Mouse (Mus musculus): ENCODE data around the gene 1810010D01Rik. TPM values are rescaled to one million over a fixed set of nuclear protein-coding genes. Genes with fewer than 3 reads are reported as not detected.
A peak's percentile ranks its signal among the peaks of the same experiment; 100 is the strongest.

1810010D01Rik gene
- total RNA-seq, 2 experiments from 2014 or later = 0.56 to 0.98 TPM

- no peak for DNase-seq (ENCODE audit: low spot score in 2 of 2)
Measured at GRCm38 (mm10) chr7:145215476-145215875, 7.6 kb upstream of the 1810010D01Rik start.

GRCm38 (mm10) chr7:145211680-145212659 is 4.1 kb upstream of the 1810010D01Rik start:
- DNase-seq (ENCODE audit: low spot score in 2 of 2) = no peak

- DNase-seq (ENCODE audit: low spot score in 2 of 2) = no peak
Measured at GRCm38 (mm10) chr7:145210477-145211070, 2.7 kb upstream of the 1810010D01Rik start.

GRCm38 (mm10) chr7:145206801-145207200 is 1.1 kb downstream of the 1810010D01Rik start:
- DNase-seq (ENCODE audit: low spot score in 2 of 2) = no peak

GRCm38 (mm10) chr7:145206056-145206610 is 1.8 kb downstream of the 1810010D01Rik start:
- DNase-seq (ENCODE audit: low spot score in 2 of 2) = peak; percentile 70 to 74

GRCm38 (mm10) chr7:145205363-145205902 is 2.5 kb downstream of the 1810010D01Rik start:
- no peak for DNase-seq (ENCODE audit: low spot score in 2 of 2)

GRCm38 (mm10) chr7:145199711-145200110 is 8.2 kb downstream of the 1810010D01Rik start:
- no peak for DNase-seq (ENCODE audit: low spot score in 2 of 2)

GRCm38 (mm10) chr7:145198223-145198714 is 9.7 kb downstream of the 1810010D01Rik start:
- no peak for DNase-seq (ENCODE audit: low spot score in 2 of 2)

GRCm38 (mm10) chr7:145197711-145198110 is 10.2 kb downstream of the 1810010D01Rik start:
- DNase-seq (ENCODE audit: low spot score in 2 of 2) = no peak

- DNase-seq (ENCODE audit: low spot score in 2 of 2) = peak; percentile 36 to 48
Measured at GRCm38 (mm10) chr7:145197042-145197441, 10.9 kb downstream of the 1810010D01Rik start.

GRCm38 (mm10) chr7:145196340-145196739 is 11.6 kb downstream of the 1810010D01Rik start:
- DNase-seq (ENCODE audit: low spot score in 2 of 2) = no peak

- no peak for DNase-seq (ENCODE audit: low spot score in 2 of 2)
Measured at GRCm38 (mm10) chr7:145195186-145195927, 12.6 kb downstream of the 1810010D01Rik start.

GRCm38 (mm10) chr7:145194455-145195161 is 13.3 kb downstream of the 1810010D01Rik start:
- DNase-seq (ENCODE audit: low spot score in 2 of 2) = peak; percentile 71 to 77

- no peak for DNase-seq (ENCODE audit: low spot score in 2 of 2)
Measured at GRCm38 (mm10) chr7:145192836-145193235, 15.1 kb downstream of the 1810010D01Rik start.

GRCm38 (mm10) chr7:145190520-145190919 is 17.4 kb downstream of the 1810010D01Rik start:
- DNase-seq (ENCODE audit: low spot score in 2 of 2) = no peak

- no peak for DNase-seq (ENCODE audit: low spot score in 2 of 2)
Measured at GRCm38 (mm10) chr7:145189342-145189741, 18.6 kb downstream of the 1810010D01Rik start.

- DNase-seq (ENCODE audit: low spot score in 2 of 2) = no peak
Measured at GRCm38 (mm10) chr7:145187802-145188201, 20.1 kb downstream of the 1810010D01Rik start.

- DNase-seq (ENCODE audit: low spot score in 2 of 2) = no peak
Measured at GRCm38 (mm10) chr7:145182388-145182787, 25.5 kb downstream of the 1810010D01Rik start.

- peak; percentile 39 to 59 for DNase-seq (ENCODE audit: low spot score in 2 of 2)
Measured at GRCm38 (mm10) chr7:145181376-145182034, 26.4 kb downstream of the 1810010D01Rik start.
